Mouse (Mus musculus): ENCODE results near the gene Tpm1. TPM values are rescaled to one million over a fixed set of nuclear protein-coding genes. Genes with fewer than 3 reads are reported as not detected.

The Tpm1 gene
- polyA plus RNA-seq, 1 experiment from 2014 or later: 163 TPM

GRCm38 (mm10) chr9:67049836-67050235 is 630 bp upstream of the Tpm1 start:
- no peak for DNase-seq (ENCODE audit: low spot score)
- ATAC-seq (ENCODE audit: low FRiP score): no peak
- Histone ChIP-seq H3K9me3 (ENCODE audit: control insufficient read depth, low read length) (no peaks in the 10 kb centered on the region), H3K4me1 (replicated peaks; ENCODE audit: control insufficient read depth, insufficient read depth, low read length) (peaks cover 20% of the 10 kb centered on the region), H3K27ac (no peak overlapping the region), H3K4me3 (replicated peaks; ENCODE audit: low read length) (peak overlapping the region; percentile 46), H3K36me3 (replicated peaks; ENCODE audit: control insufficient read depth, insufficient read depth) (no peaks in the 10 kb centered on the region), H3K9ac (no peak overlapping the region; the same call in 1 of the 2 replicates), H3K4me2 (replicated peaks) (peak overlapping the region; percentile 92), H3K27me3 (ENCODE audit: control insufficient read depth, insufficient read depth, low read length) (peaks cover 55% of the 10 kb centered on the region)
- 16% methylated on average over 7 of the region's 7 CpGs for WGBS

GRCm38 (mm10) chr9:67048483-67049085 is 622 bp downstream of the Tpm1 start:
- under 1% methylated on average over 26 of the region's 26 CpGs for WGBS
- Histone ChIP-seq H3K4me1 (replicated peaks; ENCODE audit: control insufficient read depth, insufficient read depth, low read length) (peaks cover 20% of the 10 kb centered on the region), H3K27ac (no peak overlapping the region), H3K4me3 (replicated peaks; ENCODE audit: low read length) (peak overlapping the region; percentile 46), H3K27me3 (ENCODE audit: control insufficient read depth, insufficient read depth, low read length) (peaks cover 55% of the 10 kb centered on the region), H3K9ac (peak overlapping the region; percentile 56), H3K36me3 (replicated peaks; ENCODE audit: control insufficient read depth, insufficient read depth) (no peaks in the 10 kb centered on the region), H3K4me2 (replicated peaks) (peak overlapping the region; percentile 92), H3K9me3 (ENCODE audit: control insufficient read depth, low read length) (no peaks in the 10 kb centered on the region)
- ATAC-seq (ENCODE audit: low FRiP score) (no peak), DNase-seq (ENCODE audit: low spot score) (no peak)

DNA sequence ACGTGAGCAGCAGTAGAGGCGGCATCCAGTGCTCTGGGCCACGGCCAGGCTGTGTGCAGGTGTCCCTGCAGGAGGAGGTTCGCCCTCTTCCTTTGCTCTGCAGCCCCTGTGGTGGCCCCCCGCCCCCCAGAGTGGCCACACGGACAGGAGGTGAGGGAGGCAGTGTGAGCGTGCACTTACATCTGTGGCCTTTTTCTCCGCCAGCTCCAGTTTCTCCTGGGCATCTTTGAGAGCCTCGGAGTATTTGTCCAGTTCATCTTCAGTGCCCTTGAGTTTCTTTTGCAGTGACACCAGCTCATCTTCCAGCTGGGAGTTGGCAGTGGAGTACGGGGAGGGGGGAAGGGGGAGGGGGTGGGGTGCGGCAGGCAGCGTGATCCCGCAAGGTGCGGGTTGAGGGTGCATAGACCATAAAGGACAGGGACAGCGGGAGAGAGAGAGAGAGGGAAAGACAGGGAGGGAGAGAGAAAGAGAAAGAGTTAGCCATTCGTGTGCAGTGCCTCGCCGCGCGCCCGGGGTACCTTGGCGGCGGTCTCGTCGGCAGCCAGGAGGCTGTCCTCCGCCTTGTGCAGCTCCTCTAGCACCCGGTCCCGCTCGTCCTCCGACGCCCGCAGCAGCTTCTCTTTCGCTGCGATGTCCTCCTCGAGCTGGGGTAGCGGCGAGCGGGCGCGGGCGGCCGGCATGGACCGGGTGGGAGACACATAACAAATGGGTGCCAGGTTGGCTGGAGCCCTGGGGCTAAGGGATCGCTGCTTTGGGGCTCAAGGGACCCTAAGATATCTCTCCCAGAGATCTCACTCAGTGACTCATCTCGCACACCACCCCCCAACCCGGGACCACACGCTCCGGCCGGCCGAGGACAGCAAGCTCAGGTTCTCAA is 1.4 kb downstream of the Tpm1 start:
- H3K9ac ChIP-seq: peak overlapping the region; percentile 56
- WGBS: under 1% methylated on average over 50 of the region's 50 CpGs
- no peaks in the 10 kb centered on the region for H3K9me3 ChIP-seq (ENCODE audit: control insufficient read depth, low read length)
- H3K27me3 ChIP-seq (ENCODE audit: control insufficient read depth, insufficient read depth, low read length): peaks cover 55% of the 10 kb centered on the region
- peak overlapping the region; percentile 92 for H3K4me2 ChIP-seq (replicated peaks)
- peak overlapping the region; percentile 46 for H3K4me3 ChIP-seq (replicated peaks; ENCODE audit: low read length)
- H3K36me3 ChIP-seq (replicated peaks; ENCODE audit: control insufficient read depth, insufficient read depth): no peaks in the 10 kb centered on the region
- peaks cover 21% of the 10 kb centered on the region for H3K4me1 ChIP-seq (replicated peaks; ENCODE audit: control insufficient read depth, insufficient read depth, low read length)
- ATAC-seq (ENCODE audit: low FRiP score) (no peak), DNase-seq (ENCODE audit: low spot score) (no peak)
- no peak overlapping the region for H3K27ac ChIP-seq

GRCm38 (mm10) chr9:67046881-67047605 is 2.2 kb downstream of the Tpm1 start:
- Histone ChIP-seq H3K36me3 (replicated peaks; ENCODE audit: control insufficient read depth, insufficient read depth) (no peaks in the 10 kb centered on the region), H3K4me3 (replicated peaks; ENCODE audit: low read length) (peak overlapping the region; percentile 46), H3K9me3 (ENCODE audit: control insufficient read depth, low read length) (no peaks in the 10 kb centered on the region), H3K4me2 (replicated peaks) (peak overlapping the region; percentile 92), H3K27me3 (ENCODE audit: control insufficient read depth, insufficient read depth, low read length) (peaks cover 55% of the 10 kb centered on the region), H3K27ac (no peak overlapping the region), H3K9ac (peak overlapping the region; percentile 56), H3K4me1 (replicated peaks; ENCODE audit: control insufficient read depth, insufficient read depth, low read length) (peaks cover 29% of the 10 kb centered on the region)
- no peak for ATAC-seq (ENCODE audit: low FRiP score)
- no peak for DNase-seq (ENCODE audit: low spot score)
- 6% methylated on average over 15 of the region's 15 CpGs for WGBS

GRCm38 (mm10) chr9:67045966-67046602 is 3.1 kb downstream of the Tpm1 start:
- Histone ChIP-seq H3K4me1 (replicated peaks; ENCODE audit: control insufficient read depth, insufficient read depth, low read length) (peaks cover 37% of the 10 kb centered on the region), H3K9ac (no peak overlapping the region), H3K27ac (no peak overlapping the region), H3K4me2 (replicated peaks) (0 out of 2 replicates have a peak overlapping the region, but pooled peaks have one; percentile 92), H3K9me3 (ENCODE audit: control insufficient read depth, low read length) (no peaks in the 10 kb centered on the region), H3K27me3 (ENCODE audit: control insufficient read depth, insufficient read depth, low read length) (peaks cover 51% of the 10 kb centered on the region), H3K36me3 (replicated peaks; ENCODE audit: control insufficient read depth, insufficient read depth) (no peaks in the 10 kb centered on the region), H3K4me3 (replicated peaks; ENCODE audit: low read length) (no peak overlapping the region)
- DNase-seq (ENCODE audit: low spot score) (no peak), ATAC-seq (ENCODE audit: low FRiP score) (no peak)
- WGBS: 13% methylated on average over 5 of the region's 5 CpGs

DNA sequence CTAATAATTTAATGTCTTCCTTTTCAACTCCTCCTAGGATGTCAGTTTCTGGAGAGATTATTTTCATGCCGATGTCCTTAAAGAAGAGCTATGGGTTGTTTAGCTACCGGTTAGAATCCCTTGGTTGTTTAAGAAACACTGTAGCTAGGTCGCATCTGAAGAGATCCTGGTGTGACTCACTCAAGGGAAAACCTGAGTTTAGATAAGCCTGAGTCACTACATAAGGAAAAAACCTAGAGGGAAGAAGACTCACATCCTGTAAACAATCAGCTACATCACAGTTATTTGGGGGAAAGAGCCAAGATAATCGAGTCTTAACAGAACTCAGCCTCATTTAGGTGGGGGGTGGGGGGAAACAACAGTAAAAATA is 3.9 kb downstream of the Tpm1 start:
- H3K4me2 ChIP-seq (replicated peaks): no peak overlapping the region
- WGBS: 45% methylated on average over 4 of the region's 4 CpGs
- no peaks in the 10 kb centered on the region for H3K9me3 ChIP-seq (ENCODE audit: control insufficient read depth, low read length)
- H3K36me3 ChIP-seq (replicated peaks; ENCODE audit: control insufficient read depth, insufficient read depth): no peaks in the 10 kb centered on the region
- H3K27me3 ChIP-seq (ENCODE audit: control insufficient read depth, insufficient read depth, low read length): peaks cover 44% of the 10 kb centered on the region
- H3K27ac ChIP-seq: no peak overlapping the region
- no peak overlapping the region for H3K9ac ChIP-seq
- no peak overlapping the region for H3K4me3 ChIP-seq (replicated peaks; ENCODE audit: low read length)
- H3K4me1 ChIP-seq (replicated peaks; ENCODE audit: control insufficient read depth, insufficient read depth, low read length): peaks cover 45% of the 10 kb centered on the region
- DNase-seq (ENCODE audit: low spot score): no peak
- ATAC-seq (ENCODE audit: low FRiP score): no peak

DNA sequence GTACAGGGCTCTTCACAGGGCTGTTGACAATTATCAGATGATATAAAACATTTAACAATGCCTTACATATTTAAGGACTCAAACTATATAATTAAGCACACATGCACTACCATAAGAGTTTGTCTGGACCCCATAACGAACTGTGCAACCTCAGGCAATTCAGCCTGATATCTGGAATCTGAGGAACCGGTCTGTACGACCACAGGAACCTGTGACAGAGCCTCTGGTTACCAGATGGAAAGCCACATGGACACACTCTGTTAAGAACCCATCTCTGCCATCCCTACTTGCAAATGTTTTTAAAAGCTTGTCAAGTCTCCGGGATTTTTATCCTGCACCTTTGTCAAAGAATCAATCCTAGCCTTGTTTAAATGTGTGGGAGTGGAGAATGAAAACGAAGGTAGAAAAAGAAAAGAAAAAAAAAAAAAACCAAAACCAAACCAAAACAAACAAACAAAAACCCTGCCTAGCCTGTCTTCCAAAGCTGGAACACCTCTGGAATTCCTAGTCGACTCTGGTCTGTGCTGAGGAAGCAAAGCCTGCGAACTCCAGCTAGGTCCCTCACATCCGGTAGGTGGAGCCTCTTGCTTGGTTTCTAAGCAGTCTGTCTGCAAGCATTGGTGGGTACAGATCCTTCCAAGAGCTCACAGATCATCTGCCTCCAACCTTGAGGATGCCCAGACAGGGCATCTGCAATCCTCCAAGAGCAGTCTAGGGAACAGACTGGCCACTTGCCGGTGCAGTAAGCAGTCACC is 4.5 kb downstream of the Tpm1 start:
- no peak overlapping the region for H3K4me2 ChIP-seq (replicated peaks)
- DNase-seq (ENCODE audit: low spot score): peak; percentile 85
- no peaks in the 10 kb centered on the region for H3K36me3 ChIP-seq (replicated peaks; ENCODE audit: control insufficient read depth, insufficient read depth)
- ATAC-seq (ENCODE audit: low FRiP score): peak; percentile 46; the same call in 1 of the 2 replicates
- H3K9ac ChIP-seq: no peak overlapping the region
- H3K27ac ChIP-seq: no peak overlapping the region
- WGBS: 40% methylated on average over 9 of the region's 9 CpGs
- peaks cover 40% of the 10 kb centered on the region for H3K27me3 ChIP-seq (ENCODE audit: control insufficient read depth, insufficient read depth, low read length)
- peaks cover 48% of the 10 kb centered on the region for H3K4me1 ChIP-seq (replicated peaks; ENCODE audit: control insufficient read depth, insufficient read depth, low read length)
- H3K4me3 ChIP-seq (replicated peaks; ENCODE audit: low read length): no peak overlapping the region
- H3K9me3 ChIP-seq (ENCODE audit: control insufficient read depth, low read length): no peaks in the 10 kb centered on the region

GRCm38 (mm10) chr9:67043231-67044199 is 5.7 kb downstream of the Tpm1 start:
- peak; percentile 100 for DNase-seq (ENCODE audit: low spot score)
- Histone ChIP-seq H3K27ac (peak overlapping the region; percentile 89), H3K4me2 (replicated peaks) (peak overlapping the region; percentile 69), H3K9ac (peak overlapping the region; percentile 78), H3K36me3 (replicated peaks; ENCODE audit: control insufficient read depth, insufficient read depth) (no peaks in the 10 kb centered on the region), H3K4me1 (replicated peaks; ENCODE audit: control insufficient read depth, insufficient read depth, low read length) (peaks cover 47% of the 10 kb centered on the region), H3K27me3 (ENCODE audit: control insufficient read depth, insufficient read depth, low read length) (peaks cover 29% of the 10 kb centered on the region), H3K9me3 (ENCODE audit: control insufficient read depth, low read length) (no peaks in the 10 kb centered on the region), H3K4me3 (replicated peaks; ENCODE audit: low read length) (peak overlapping the region; percentile 63)
- peak; percentile 96 for ATAC-seq (ENCODE audit: low FRiP score)
- WGBS: under 1% methylated on average over 70 of the region's 73 CpGs

All from hindbrain, embryonic 14.5 days (tissue).